Mouse (Mus musculus) kidney, embryonic 14.5 days (tissue): Measurements from ENCODE around the gene Cntnap2. TPM values are rescaled to one million over a fixed set of nuclear protein-coding genes. Genes with fewer than 3 reads are reported as not detected.
"Not testable (repeated sequence)": the region's sequence is repeated elsewhere in the genome, so short reads cannot be mapped to it uniquely, and the experiment has no call there.

Experiments used
- ATAC-seq: fragments of 200-750 bp; cut with Nextera tagmentation; 2 replicates; pipeline ENCODE4 v1.8.0; 2017; ENCODE audit warnings: moderate number of reproducible peaks, mild to moderate bottlenecking, moderate TSS enrichment, moderate library complexity; ENCODE audit not compliant: low FRiP score, low TSS enrichment
- H3K27ac ChIP-seq: fragments of 300-500 bp; sonication (generic); 2 replicates; pipeline ENCODE4 v1.5.1; 2014; ENCODE audit warnings: low read depth, mild to moderate bottlenecking, low read length, moderate library complexity, mixed read lengths
- H3K27me3 ChIP-seq: fragments of 300-500 bp; sonication (generic); 2 replicates; pipeline ENCODE4 v1.6.1; 2014; ENCODE audit warnings: mild to moderate bottlenecking, low read length; ENCODE audit not compliant: control insufficient read depth, insufficient read depth
- H3K36me3 ChIP-seq: fragments of 300-500 bp; sonication (generic); 2 replicates; pipeline ENCODE4 v1.6.1; 2014; ENCODE audit warnings: low read length, mixed read lengths; ENCODE audit not compliant: control insufficient read depth, insufficient read depth
- H3K4me1 ChIP-seq: fragments of 300-500 bp; sonication (generic); 2 replicates; pipeline ENCODE4 v1.6.1; 2014; ENCODE audit warnings: low read length, mixed read lengths; ENCODE audit not compliant: control insufficient read depth, insufficient read depth
- H3K4me2 ChIP-seq: fragments of 300-500 bp; sonication (generic); replicated peaks from 2 replicates; pipeline ENCODE4 v1.6.1; 2014; ENCODE audit warnings: low read depth, mild to moderate bottlenecking, low read length
- H3K4me3 ChIP-seq: fragments of 300-500 bp; sonication (generic); 2 replicates; pipeline ENCODE4 v1.5.1; 2014; ENCODE audit warnings: mild to moderate bottlenecking, low read length
- H3K9ac ChIP-seq: fragments of 300-500 bp; sonication (generic); 2 replicates; pipeline ENCODE4 v1.6.1; 2014; ENCODE audit warnings: low read depth, mild to moderate bottlenecking, low read length, moderate library complexity
- H3K9me3 ChIP-seq: fragments of 300-500 bp; sonication (generic); 2 replicates; pipeline ENCODE4 v1.6.1; 2016; ENCODE audit warnings: low read length; ENCODE audit not compliant: control insufficient read depth
- WGBS: fragments of 180-500 bp; shearing (Covaris S2); extraction: QIAGEN DNeasy Blood & Tissue Kit; methylation state at CpG from one replicate; pipeline ENCODE4 v1.1.7; 2014; 5-methylcytosine and 5-hydroxymethylcytosine counted together
- polyA plus RNA-seq: library from polyadenylated mRNA; unstranded; fragments of >200 nt; fragmentation: Nextera tagmentation; extraction: Ambion mirVana; gene quantifications from 2 replicates; pipeline ENCODE4 v1.2.1, GENCODE M21; 2014

The Cntnap2 gene
- polyA plus RNA-seq, 1 experiment from 2014 or later: 1.9 TPM

DNA sequence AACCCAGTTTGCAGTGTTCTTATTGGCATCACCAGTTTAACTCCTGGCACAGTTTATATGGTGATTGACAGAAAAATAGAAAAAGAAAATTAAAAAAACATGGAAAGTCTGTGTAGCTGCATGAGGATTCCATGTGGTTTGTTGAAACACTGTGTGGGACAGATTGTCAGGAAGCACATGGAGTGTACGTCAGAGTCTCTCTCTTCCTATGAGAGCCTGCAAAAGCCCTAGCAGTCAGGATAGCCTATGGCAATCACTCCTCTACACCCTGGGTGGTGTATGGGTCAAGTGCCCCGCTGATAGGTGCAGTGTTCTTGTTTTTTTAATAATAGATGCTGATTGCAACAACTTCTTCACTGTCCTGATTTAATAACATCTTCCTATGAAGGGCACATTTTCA, 2123.1 kb downstream of the Cntnap2 start:
- no peak for ATAC-seq
- WGBS: 81% methylated on average over 2 of the region's 2 CpGs
- H3K27me3 ChIP-seq: no peaks in the 10 kb centered on the region
- no peak overlapping the region for H3K9ac ChIP-seq
- no peaks in the 10 kb centered on the region for H3K36me3 ChIP-seq
- no peak overlapping the region for H3K4me3 ChIP-seq
- H3K4me2 ChIP-seq: no peak overlapping the region
- H3K27ac ChIP-seq: no peak overlapping the region
- no peaks in the 10 kb centered on the region for H3K9me3 ChIP-seq
- no peaks in the 10 kb centered on the region for H3K4me1 ChIP-seq

DNA sequence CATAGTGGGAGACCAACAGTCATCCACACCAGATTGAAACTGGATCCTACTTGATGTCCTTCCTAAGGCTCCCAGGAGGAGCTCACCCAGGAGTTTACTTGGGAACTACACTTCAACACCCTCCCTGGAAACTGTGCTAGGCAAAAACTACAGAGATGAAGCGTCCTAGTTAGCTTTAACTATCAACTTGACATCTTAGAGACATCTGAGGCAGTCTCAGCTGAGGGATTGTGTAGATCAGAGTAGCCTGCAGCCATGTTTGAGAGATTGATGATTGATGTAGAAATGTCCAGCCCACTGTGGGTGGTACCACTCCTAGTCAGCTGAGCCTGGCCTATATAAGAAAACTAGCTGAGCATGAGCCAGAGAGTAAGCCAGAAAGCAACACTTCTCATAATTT, 2123.6 kb downstream of the Cntnap2 start:
- 52% methylated on average over 1 of the region's 1 CpGs for WGBS
- no peaks in the 10 kb centered on the region for H3K9me3 ChIP-seq

DNA sequence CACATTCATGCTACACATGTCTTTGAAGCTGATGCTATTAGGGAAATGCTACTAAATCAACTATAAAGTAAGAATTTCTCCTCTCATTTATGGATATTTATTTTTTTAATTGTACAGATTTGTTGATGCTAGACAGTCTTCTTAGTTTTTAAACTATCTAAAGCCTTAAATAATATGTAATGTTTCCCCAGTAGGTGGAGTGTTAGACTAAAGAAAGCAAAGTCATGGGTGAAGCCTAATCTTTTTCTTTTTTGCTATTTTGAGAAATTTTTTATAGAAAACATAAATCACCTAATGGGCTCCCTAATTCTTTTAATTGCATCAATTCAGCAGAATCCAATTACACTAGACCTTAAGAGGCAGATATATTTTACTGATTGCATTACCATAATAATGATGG, 2124.7 kb downstream of the Cntnap2 start:
- not testable (repeated sequence) for H3K9me3 ChIP-seq, H3K4me3 ChIP-seq, H3K36me3 ChIP-seq, H3K27me3 ChIP-seq, ATAC-seq, H3K27ac ChIP-seq, H3K4me2 ChIP-seq, H3K9ac ChIP-seq, H3K4me1 ChIP-seq

More for the DNA sequence above, 2123.6 kb downstream of the Cntnap2 start:
- Histone ChIP-seq H3K4me2 (no peak overlapping the region), H3K9ac (no peak overlapping the region), H3K4me1 (no peaks in the 10 kb centered on the region), H3K27me3 (no peaks in the 10 kb centered on the region), H3K36me3 (no peaks in the 10 kb centered on the region), H3K27ac (no peak overlapping the region), H3K4me3 (no peak overlapping the region)
- no peak for ATAC-seq

DNA sequence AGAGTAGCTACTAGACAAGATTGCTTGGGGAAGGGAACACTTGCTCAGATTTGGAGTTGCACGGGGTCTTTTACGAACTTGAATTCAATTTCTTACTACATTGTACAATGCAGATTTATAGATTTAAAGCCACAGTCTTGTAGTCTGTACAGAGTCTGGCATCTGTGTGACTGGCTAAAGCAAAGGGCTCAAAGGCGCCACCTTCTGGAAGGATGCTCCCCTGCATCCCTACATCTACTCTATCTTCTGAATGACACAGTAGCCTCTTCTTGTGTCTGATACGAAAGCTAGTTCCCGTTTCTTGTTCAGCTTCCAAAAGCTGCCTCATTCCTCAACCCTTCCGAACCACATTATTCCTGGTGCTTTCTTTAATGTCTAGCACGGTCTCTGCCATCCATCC, 2129.0 kb downstream of the Cntnap2 start:
- H3K36me3 ChIP-seq: no peaks in the 10 kb centered on the region
- H3K4me1 ChIP-seq: no peaks in the 10 kb centered on the region
- H3K4me2 ChIP-seq: no peak overlapping the region
- H3K27me3 ChIP-seq: no peaks in the 10 kb centered on the region
- WGBS: 68% methylated on average over 7 of the region's 7 CpGs
- H3K27ac ChIP-seq: no peak overlapping the region
- no peak overlapping the region for H3K9ac ChIP-seq
- ATAC-seq: no peak
- no peak overlapping the region for H3K4me3 ChIP-seq
- H3K9me3 ChIP-seq: no peaks in the 10 kb centered on the region

DNA sequence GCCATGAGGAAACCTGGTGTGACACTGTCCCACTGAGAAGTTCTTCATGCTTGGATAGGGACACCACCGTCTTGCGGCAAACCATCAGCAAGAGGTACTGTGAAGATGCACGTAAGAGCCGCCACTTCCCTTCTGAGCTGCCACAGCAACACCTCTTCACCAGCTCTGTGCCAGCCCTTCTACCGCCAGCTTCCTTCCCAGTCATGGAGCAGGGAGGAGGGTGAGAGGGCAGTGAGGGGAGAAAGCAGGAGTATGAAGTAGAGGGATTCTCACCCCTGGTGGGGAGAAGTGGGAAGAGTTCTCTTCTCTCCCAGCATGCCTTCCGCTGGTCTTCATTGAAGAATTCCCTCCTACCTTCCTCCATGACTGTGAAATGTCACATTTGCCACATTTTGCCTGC, 2129.4 kb downstream of the Cntnap2 start:
- H3K9ac ChIP-seq, H3K27ac ChIP-seq, ATAC-seq, H3K9me3 ChIP-seq, H3K4me3 ChIP-seq, H3K4me1 ChIP-seq, H3K27me3 ChIP-seq, H3K4me2 ChIP-seq, H3K36me3 ChIP-seq: not testable (repeated sequence)
- WGBS: 95% methylated on average over 6 of the region's 6 CpGs

DNA sequence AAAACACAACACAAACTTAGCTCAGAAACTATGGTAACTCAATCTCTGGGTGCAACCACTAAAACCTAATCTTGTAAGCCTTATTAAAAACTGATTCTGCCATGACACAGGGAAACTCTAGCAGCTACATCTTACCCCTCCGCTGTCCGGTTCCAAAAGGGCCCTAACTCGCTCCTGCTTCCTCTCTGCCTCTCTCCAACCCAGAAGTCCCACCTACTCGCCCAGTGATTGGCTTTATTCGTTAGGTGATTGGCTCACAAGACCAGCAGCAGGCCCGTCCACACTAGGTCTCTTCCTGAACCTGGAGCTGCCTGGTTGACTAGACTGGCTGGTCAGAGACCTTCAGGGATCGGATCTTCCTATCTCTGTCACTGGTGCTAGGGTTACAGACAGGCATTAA, 2131.1 kb downstream of the Cntnap2 start:
- Histone ChIP-seq H3K4me1 (no peaks in the 10 kb centered on the region), H3K4me3 (no peak overlapping the region), H3K9me3 (no peaks in the 10 kb centered on the region), H3K4me2 (no peak overlapping the region), H3K27ac (no peak overlapping the region), H3K9ac (no peak overlapping the region), H3K27me3 (no peaks in the 10 kb centered on the region), H3K36me3 (no peaks in the 10 kb centered on the region)
- no peak for ATAC-seq
- WGBS: 81% methylated on average over 7 of the region's 7 CpGs

DNA sequence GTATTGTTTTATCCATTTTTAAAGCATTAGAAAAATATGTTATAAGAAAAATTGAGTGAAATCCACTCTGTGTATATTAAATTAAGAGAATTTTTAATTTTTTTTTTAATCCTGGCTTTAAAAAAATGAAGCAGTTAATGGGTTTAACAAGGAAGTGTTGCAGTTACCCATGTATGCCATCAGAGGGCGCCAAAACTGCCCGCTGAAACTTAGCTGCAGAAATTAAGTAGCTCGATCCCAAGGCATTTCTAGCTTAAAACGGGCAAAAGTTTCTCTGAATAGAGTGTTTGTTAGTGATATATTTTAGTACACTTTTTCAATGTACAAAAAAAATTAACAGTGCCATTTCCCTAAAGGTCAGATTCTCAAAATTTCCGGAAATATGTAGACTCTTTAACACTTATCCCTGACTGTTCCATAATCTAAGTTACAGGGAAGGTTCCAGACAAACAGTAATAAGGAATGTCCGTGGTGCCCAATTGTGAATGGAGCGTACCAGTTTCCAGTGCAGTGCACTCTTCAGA, 2132.2 kb downstream of the Cntnap2 start:
- no peaks in the 10 kb centered on the region for H3K4me1 ChIP-seq
- no peak overlapping the region for H3K27ac ChIP-seq
- no peak overlapping the region for H3K4me2 ChIP-seq
- 21% methylated on average over 7 of the region's 7 CpGs for WGBS
- H3K9me3 ChIP-seq: no peaks in the 10 kb centered on the region
- no peak overlapping the region for H3K4me3 ChIP-seq
- H3K36me3 ChIP-seq: no peaks in the 10 kb centered on the region
- no peaks in the 10 kb centered on the region for H3K27me3 ChIP-seq
- H3K9ac ChIP-seq: no peak overlapping the region
- ATAC-seq: no peak

DNA sequence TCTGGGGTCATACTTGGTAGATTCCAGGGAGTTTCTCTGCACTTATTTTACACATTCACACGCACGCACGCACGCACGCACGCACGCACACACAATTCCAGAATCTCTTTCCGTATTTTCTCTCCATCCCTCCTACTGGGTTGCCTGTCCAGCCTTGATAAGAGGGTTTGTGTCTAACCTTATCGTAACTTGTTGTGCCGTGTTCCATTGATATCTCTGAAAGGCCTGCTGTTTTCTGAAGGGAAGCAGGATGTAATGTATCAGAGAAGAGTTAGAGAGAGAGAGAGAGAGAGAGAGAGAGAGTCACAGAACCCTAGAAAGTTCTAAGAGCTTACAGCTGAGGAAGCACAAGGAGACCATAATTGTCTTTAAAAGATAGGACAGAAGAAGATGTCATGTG, 2132.8 kb downstream of the Cntnap2 start:
- H3K4me3 ChIP-seq: no peak overlapping the region
- ATAC-seq: no peak
- H3K4me1 ChIP-seq: no peaks in the 10 kb centered on the region
- H3K4me2 ChIP-seq: no peak overlapping the region
- H3K36me3 ChIP-seq: no peaks in the 10 kb centered on the region
- no peaks in the 10 kb centered on the region for H3K9me3 ChIP-seq
- H3K27me3 ChIP-seq: no peaks in the 10 kb centered on the region
- no peak overlapping the region for H3K27ac ChIP-seq
- H3K9ac ChIP-seq: no peak overlapping the region
- WGBS: 89% methylated on average over 10 of the region's 10 CpGs

DNA sequence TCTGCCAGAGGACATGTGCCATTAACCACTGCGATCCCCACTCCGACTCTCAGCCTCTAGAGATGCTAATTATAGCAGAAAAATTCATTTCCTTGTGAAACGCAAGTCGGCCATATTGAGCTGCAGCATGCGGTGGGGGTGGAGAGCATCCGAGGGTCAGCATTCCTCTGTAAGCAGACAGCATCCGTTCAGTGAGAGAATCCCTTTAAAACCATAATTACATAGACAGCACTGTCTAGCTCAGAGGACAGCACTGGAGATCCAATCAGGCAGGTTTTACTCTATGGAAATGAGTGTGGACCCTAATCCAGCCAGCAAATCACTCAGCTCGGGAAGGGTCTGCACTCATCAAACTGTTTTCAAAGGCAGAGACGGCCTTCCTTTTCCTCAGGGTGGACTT, 2133.3 kb downstream of the Cntnap2 start:
- no peaks in the 10 kb centered on the region for H3K9me3 ChIP-seq
- no peak overlapping the region for H3K27ac ChIP-seq
- 82% methylated on average over 9 of the region's 9 CpGs for whole genome bisulfite sequencing
- H3K27me3 ChIP-seq: no peaks in the 10 kb centered on the region
- H3K9ac ChIP-seq: no peak overlapping the region
- no peak overlapping the region for H3K4me2 ChIP-seq
- no peak overlapping the region for H3K4me3 ChIP-seq
- no peak for ATAC-seq
- H3K36me3 ChIP-seq: no peaks in the 10 kb centered on the region
- no peaks in the 10 kb centered on the region for H3K4me1 ChIP-seq

DNA sequence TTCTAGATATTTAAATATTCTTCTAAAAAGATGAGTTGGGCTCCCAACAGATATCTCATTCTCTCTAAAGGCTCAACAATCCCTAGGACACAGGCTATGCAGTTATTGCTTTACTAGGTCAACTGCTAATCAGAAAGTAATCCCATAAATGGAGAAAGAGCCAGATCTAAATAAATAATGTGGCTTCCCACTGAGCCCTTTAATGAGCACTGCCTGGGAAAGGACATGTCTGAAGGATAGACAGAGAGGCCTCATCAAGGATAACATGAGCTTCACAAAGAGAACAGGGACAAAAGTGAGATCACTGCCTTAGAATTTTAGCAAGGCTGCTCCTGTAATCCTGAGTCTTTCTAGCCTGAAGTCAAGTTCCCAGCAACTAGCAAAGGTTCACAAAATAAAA, 2138.4 kb downstream of the Cntnap2 start:
- H3K4me1 ChIP-seq: no peaks in the 10 kb centered on the region
- H3K4me3 ChIP-seq: no peak overlapping the region
- H3K36me3 ChIP-seq: no peaks in the 10 kb centered on the region
- ATAC-seq: no peak
- no peak overlapping the region for H3K4me2 ChIP-seq
- no peaks in the 10 kb centered on the region for H3K27me3 ChIP-seq
- no peak overlapping the region for H3K27ac ChIP-seq
- H3K9ac ChIP-seq: no peak overlapping the region
- no peaks in the 10 kb centered on the region for H3K9me3 ChIP-seq
